Mouse (Mus musculus): Measurements from ENCODE around the gene Ndrg3. TPM values are rescaled to one million over a fixed set of nuclear protein-coding genes. Genes with fewer than 3 reads are reported as not detected.
"Not testable (repeated sequence)": the region's sequence is repeated elsewhere in the genome, so short reads cannot be mapped to it uniquely, and the experiment has no call there.

Gene Ndrg3
- polyA plus RNA-seq, 1 experiment from 2014 or later: 44.1 TPM

DNA sequence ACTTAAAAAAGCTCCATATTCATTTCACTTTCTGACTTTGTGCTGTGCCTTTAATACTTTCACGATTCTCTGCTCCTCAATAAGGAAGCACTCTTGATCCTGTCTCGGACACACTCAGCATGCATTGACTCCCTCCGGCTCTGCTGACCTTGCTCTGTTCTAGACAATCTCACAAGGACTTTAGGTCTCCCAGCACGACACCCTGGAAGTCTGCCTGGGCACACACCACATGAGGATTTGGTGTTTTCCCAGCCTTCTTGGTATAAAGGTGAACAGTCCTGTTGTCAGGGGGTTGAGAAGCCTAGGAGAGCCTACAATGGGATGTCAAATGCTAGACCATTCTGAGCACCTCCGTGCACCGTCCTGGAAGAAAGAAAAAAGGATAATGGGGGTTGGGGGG is 99.0 kb downstream of the Ndrg3 start:
- ATAC-seq (ENCODE audit: low FRiP score, low TSS enrichment): no peak
- Histone ChIP-seq H3K27me3 (ENCODE audit: control insufficient read depth, insufficient read depth, low read length) (no peaks in the 10 kb centered on the region), H3K36me3 (ENCODE audit: control insufficient read depth, insufficient read depth, low read length) (no peaks in the 10 kb centered on the region), H3K4me3 (ENCODE audit: low read length) (no peak overlapping the region), H3K27ac (ENCODE audit: low read depth, low read length) (no peak overlapping the region), H3K9ac (ENCODE audit: low read depth, low read length) (no peak overlapping the region), H3K9me3 (ENCODE audit: control insufficient read depth, low read length) (no peaks in the 10 kb centered on the region), H3K4me1 (ENCODE audit: control insufficient read depth, insufficient read depth, low read length) (no peaks in the 10 kb centered on the region), H3K4me2 (replicated peaks; ENCODE audit: low read depth, low read length) (no peak overlapping the region)
- 84% methylated on average over 6 of the region's 6 CpGs for WGBS

DNA sequence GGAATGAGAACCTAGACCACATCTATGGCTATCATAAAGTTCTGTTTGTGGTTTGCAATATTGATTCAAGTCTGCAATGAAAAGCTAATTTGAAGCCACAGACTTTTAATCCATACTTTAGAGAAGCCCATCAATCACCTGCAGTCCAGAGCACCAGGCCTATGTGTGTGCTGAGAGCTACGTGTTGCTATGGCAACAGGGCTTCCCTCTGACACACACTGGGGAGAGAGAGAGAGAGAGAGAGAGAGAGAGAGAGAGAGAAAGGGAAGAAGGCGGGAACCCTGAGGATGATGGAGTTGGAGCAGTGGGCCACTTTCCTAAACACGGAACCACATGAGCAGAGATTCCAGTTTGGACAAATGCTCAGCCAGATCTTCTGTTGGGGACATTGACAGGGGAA is 99.6 kb downstream of the Ndrg3 start:
- Histone ChIP-seq H3K27me3 (ENCODE audit: control insufficient read depth, insufficient read depth, low read length) (no peaks in the 10 kb centered on the region), H3K4me3 (ENCODE audit: low read length) (no peak overlapping the region), H3K36me3 (ENCODE audit: control insufficient read depth, insufficient read depth, low read length) (no peaks in the 10 kb centered on the region), H3K9ac (ENCODE audit: low read depth, low read length) (no peak overlapping the region), H3K4me2 (replicated peaks; ENCODE audit: low read depth, low read length) (no peak overlapping the region), H3K9me3 (ENCODE audit: control insufficient read depth, low read length) (no peaks in the 10 kb centered on the region), H3K4me1 (ENCODE audit: control insufficient read depth, insufficient read depth, low read length) (no peaks in the 10 kb centered on the region), H3K27ac (ENCODE audit: low read depth, low read length) (no peak overlapping the region)
- ATAC-seq (ENCODE audit: low FRiP score, low TSS enrichment): no peak
- WGBS: 58% methylated on average over 3 of the region's 3 CpGs

DNA sequence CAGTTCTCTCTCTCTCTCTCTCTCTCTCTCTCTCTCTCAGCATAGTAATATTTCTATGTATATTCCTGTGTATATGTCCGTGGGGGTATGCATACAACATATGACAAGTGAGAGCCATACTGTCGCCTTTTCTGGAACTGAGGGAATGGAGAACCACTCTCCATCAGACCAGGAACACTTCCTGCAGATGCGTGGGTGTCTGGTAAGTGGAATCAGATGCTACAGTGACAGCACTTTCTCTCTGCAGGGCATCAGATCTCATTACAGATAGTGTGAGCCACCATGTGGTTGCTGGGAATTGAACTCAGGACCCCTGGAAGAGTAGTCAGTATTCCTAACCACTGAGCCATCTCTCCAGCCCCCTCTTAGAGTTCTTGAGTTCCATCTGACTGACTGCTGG is 103.4 kb downstream of the Ndrg3 start:
- no peaks in the 10 kb centered on the region for H3K9me3 ChIP-seq (ENCODE audit: control insufficient read depth, low read length)
- H3K4me1 ChIP-seq (ENCODE audit: control insufficient read depth, insufficient read depth, low read length): no peaks in the 10 kb centered on the region
- no peak overlapping the region for H3K4me2 ChIP-seq (replicated peaks; ENCODE audit: low read depth, low read length)
- H3K36me3 ChIP-seq (ENCODE audit: control insufficient read depth, insufficient read depth, low read length): no peaks in the 10 kb centered on the region
- H3K27me3 ChIP-seq (ENCODE audit: control insufficient read depth, insufficient read depth, low read length): no peaks in the 10 kb centered on the region
- H3K4me3 ChIP-seq (ENCODE audit: low read length): no peak overlapping the region
- H3K27ac ChIP-seq (ENCODE audit: low read depth, low read length): no peak overlapping the region
- ATAC-seq (ENCODE audit: low FRiP score, low TSS enrichment): no peak
- no peak overlapping the region for H3K9ac ChIP-seq (ENCODE audit: low read depth, low read length)
- WGBS: 77% methylated on average over 3 of the region's 3 CpGs

DNA sequence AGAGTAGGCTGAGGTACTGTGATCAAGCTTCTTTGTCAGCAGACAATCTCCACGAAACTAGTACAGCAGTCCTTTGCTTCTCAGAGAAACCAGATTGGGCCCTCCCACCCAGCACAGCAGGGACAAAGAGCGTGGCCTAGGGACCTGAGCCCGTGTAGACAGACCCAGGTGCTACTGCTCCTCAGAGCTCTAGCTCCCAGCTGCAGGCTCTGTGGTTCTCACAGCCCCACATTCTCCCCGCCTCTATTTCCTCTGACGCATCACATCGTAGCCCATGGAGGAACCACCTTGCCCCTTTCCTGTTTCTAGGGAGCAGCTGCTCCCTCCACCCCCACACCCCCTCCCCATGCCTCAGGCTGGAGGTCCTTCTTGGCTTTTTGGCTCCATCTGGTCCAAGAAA is 104.8 kb downstream of the Ndrg3 start, which contains the start of gene Sla2:
Sla2 (minus strand) TSS at position 176 of the 400 bp plus-strand sequence.
- H3K4me2 ChIP-seq (replicated peaks; ENCODE audit: low read depth, low read length): no peak within 1 kb of the TSS
- no peaks in the 10 kb centered on the region for H3K36me3 ChIP-seq (ENCODE audit: control insufficient read depth, insufficient read depth, low read length)
- no peaks in the 10 kb centered on the region for H3K4me1 ChIP-seq (ENCODE audit: control insufficient read depth, insufficient read depth, low read length)
- 66% methylated on average over 6 of the region's 6 CpGs for WGBS
- H3K4me3 ChIP-seq (ENCODE audit: low read length): no peak within 1 kb of the TSS
- H3K27ac ChIP-seq (ENCODE audit: low read depth, low read length): no peak within 1 kb of the TSS
- no peaks in the 10 kb centered on the region for H3K27me3 ChIP-seq (ENCODE audit: control insufficient read depth, insufficient read depth, low read length)
- no peak for ATAC-seq (ENCODE audit: low FRiP score, low TSS enrichment)
- no peaks in the 10 kb centered on the region for H3K9me3 ChIP-seq (ENCODE audit: control insufficient read depth, low read length)
- no peak within 1 kb of the TSS for H3K9ac ChIP-seq (ENCODE audit: low read depth, low read length)

DNA sequence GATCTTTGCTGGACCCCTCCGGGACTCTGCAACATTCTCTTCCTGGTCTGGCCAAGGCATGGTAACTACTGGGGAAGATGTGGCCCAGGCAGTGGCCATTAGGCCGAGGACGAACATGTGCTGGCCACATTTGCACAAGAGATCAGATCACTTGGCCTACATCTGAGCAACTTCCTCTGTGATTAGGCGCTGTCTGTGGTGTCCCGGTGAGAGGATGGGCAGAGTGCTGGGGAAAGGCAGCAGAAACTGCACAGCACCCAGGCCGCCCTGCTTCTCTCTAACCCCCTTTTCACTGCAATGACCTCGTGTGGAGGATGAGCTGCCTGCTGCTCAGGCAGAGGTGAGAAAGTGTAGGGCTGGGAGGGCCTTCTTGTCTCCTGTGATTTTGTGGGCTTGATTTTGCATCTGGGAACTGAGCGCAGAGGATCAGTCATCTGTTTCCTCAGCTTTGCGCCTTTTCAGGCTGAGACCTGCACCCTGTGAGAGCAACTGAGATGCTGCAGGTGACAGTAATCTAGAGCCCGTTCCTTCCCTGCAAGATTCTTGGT is 105.7 kb downstream of the Ndrg3 start:
- no peak for ATAC-seq (ENCODE audit: low FRiP score, low TSS enrichment)
- Histone ChIP-seq H3K27ac (ENCODE audit: low read depth, low read length) (no peak overlapping the region), H3K4me2 (replicated peaks; ENCODE audit: low read depth, low read length) (no peak overlapping the region), H3K9ac (ENCODE audit: low read depth, low read length) (no peak overlapping the region), H3K4me3 (ENCODE audit: low read length) (no peak overlapping the region), H3K27me3 (ENCODE audit: control insufficient read depth, insufficient read depth, low read length) (no peaks in the 10 kb centered on the region), H3K4me1 (ENCODE audit: control insufficient read depth, insufficient read depth, low read length) (no peaks in the 10 kb centered on the region), H3K9me3 (ENCODE audit: control insufficient read depth, low read length) (no peaks in the 10 kb centered on the region), H3K36me3 (ENCODE audit: control insufficient read depth, insufficient read depth, low read length) (no peaks in the 10 kb centered on the region)
- WGBS: 76% methylated on average over 10 of the region's 10 CpGs

DNA sequence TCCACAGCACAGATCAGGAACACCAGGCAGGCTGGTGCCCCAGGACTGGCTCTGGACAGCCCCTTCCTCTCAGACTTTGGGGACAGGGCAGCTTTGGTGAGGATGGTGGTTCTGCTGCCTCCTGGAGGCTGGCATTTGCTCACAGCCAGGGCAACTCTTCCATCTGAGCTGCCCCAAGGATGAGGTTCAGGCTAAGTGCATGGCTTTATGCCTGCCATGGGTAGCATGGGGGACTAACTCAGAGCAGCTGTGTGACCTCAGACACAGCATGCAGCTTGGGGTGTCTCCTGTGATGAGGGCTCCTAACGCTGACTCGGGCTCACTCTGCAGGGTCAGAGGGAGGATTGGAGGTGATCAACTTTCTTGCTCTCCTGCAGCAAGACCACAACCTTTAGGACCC is 106.2 kb downstream of the Ndrg3 start:
- H3K4me1 ChIP-seq (ENCODE audit: control insufficient read depth, insufficient read depth, low read length); ATAC-seq (ENCODE audit: low FRiP score, low TSS enrichment); H3K27ac ChIP-seq (ENCODE audit: low read depth, low read length); H3K27me3 ChIP-seq (ENCODE audit: control insufficient read depth, insufficient read depth, low read length); H3K9ac ChIP-seq (ENCODE audit: low read depth, low read length); H3K36me3 ChIP-seq (ENCODE audit: control insufficient read depth, insufficient read depth, low read length); H3K4me3 ChIP-seq (ENCODE audit: low read length); H3K4me2 ChIP-seq (replicated peaks; ENCODE audit: low read depth, low read length); H3K9me3 ChIP-seq (ENCODE audit: control insufficient read depth, low read length): not testable (repeated sequence)
- WGBS: 66% methylated on average over 2 of the region's 2 CpGs

DNA sequence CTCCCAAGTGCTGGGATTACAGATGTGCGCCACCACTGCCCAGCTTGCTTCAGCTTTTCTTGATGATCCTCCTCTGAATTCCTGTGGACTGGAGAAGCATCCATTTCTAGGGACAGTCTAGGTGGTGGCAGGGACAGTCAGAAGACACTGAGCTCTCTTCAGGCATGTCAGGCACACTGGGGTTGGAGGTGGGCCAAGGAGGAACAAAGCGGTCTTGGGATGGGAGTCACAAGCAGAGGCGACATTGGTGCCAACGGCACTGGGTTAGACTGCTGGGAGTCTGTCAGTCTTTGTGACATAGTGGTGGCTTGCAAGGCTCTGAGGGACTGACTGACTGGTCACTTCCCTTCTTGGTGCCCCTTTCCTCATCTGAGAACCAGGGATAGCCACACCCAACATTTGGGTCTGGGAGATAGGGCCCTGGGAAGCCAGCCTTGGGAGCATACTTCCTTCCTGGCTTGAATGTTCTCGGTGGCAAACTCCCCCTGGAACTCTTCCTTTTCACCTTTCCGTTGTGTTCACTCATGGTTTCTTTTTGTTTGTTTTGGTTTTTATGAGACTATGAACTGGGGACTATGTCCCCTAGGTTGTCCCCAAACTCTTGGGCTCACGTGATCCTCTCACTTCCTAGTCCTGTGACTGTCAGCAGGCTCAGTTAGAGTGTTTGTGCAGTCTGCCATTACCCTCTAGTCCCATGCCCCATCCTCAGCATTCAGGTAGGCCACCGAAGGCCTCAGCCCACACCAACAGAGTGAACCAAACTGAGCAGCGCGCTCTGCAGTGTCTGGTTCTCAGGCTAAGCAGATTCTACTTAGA is 107.3 kb downstream of the Ndrg3 start:
- H3K9ac ChIP-seq (ENCODE audit: low read depth, low read length): no peak overlapping the region
- H3K4me3 ChIP-seq (ENCODE audit: low read length): no peak overlapping the region
- WGBS: 89% methylated on average over 10 of the region's 10 CpGs
- no peaks in the 10 kb centered on the region for H3K4me1 ChIP-seq (ENCODE audit: control insufficient read depth, insufficient read depth, low read length)
- H3K27me3 ChIP-seq (ENCODE audit: control insufficient read depth, insufficient read depth, low read length): no peaks in the 10 kb centered on the region
- no peaks in the 10 kb centered on the region for H3K36me3 ChIP-seq (ENCODE audit: control insufficient read depth, insufficient read depth, low read length)
- no peak for ATAC-seq (ENCODE audit: low FRiP score, low TSS enrichment)
- H3K9me3 ChIP-seq (ENCODE audit: control insufficient read depth, low read length): no peaks in the 10 kb centered on the region
- no peak overlapping the region for H3K27ac ChIP-seq (ENCODE audit: low read depth, low read length)
- no peak overlapping the region for H3K4me2 ChIP-seq (replicated peaks; ENCODE audit: low read depth, low read length)

DNA sequence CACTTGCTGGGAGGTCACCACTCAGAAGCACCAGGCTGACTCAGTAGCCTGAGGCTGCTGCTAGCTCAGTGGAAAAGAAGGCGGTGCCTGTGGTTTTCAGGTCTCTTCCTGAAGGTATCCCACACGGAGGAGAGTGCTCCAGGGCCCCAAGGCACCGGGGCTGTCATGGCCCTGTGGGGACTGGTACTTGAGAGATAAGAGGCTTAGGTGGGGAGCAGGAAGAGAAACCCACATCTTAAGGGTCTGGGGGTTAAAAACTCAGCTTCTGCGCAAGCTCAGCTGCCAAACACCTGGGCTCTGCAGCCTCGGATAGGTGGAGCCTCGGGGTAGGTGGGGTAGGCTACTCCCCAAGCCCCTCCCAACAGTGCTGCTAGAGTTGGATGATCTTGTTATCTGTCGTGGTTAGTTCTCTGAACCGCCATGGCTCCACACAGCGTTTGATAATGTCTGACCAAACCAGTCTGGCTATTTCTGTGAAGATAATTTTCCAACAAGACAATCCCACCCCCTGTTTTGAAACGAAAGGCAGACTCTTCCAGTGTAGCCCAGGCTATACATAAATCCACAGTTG is 109.3 kb downstream of the Ndrg3 start:
- H3K9me3 ChIP-seq (ENCODE audit: control insufficient read depth, low read length): no peaks in the 10 kb centered on the region
- no peak overlapping the region for H3K27ac ChIP-seq (ENCODE audit: low read depth, low read length)
- no peak overlapping the region for H3K9ac ChIP-seq (ENCODE audit: low read depth, low read length)
- 40% methylated on average over 10 of the region's 10 CpGs for WGBS
- H3K36me3 ChIP-seq (ENCODE audit: control insufficient read depth, insufficient read depth, low read length): no peaks in the 10 kb centered on the region
- no peaks in the 10 kb centered on the region for H3K4me1 ChIP-seq (ENCODE audit: control insufficient read depth, insufficient read depth, low read length)
- no peaks in the 10 kb centered on the region for H3K27me3 ChIP-seq (ENCODE audit: control insufficient read depth, insufficient read depth, low read length)
- no peak overlapping the region for H3K4me3 ChIP-seq (ENCODE audit: low read length)
- no peak for ATAC-seq (ENCODE audit: low FRiP score, low TSS enrichment)
- H3K4me2 ChIP-seq (replicated peaks; ENCODE audit: low read depth, low read length): no peak overlapping the region

DNA sequence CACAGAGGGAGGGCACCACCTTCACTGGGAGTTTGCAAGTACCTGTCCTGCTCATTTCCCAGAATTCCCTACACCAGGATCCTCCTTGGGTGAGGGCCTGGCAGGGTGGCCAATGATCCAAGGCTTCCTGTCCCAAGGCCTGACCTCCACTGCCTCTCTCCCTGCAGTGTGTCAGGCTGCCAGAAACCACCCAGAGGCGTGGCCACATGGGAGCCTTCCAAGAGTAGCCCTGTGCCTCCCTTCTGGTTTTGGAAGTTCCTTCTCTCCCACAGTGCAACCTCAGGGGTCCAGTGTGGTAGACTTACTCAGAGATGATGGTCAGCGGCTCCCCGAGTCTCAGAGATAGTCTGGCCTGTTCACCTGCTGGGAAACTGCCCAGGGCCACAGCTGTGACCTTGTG is 112.3 kb downstream of the Ndrg3 start:
- Histone ChIP-seq H3K9me3 (ENCODE audit: control insufficient read depth, low read length) (no peaks in the 10 kb centered on the region), H3K4me2 (replicated peaks; ENCODE audit: low read depth, low read length) (no peak overlapping the region), H3K4me1 (ENCODE audit: control insufficient read depth, insufficient read depth, low read length) (no peaks in the 10 kb centered on the region), H3K27me3 (ENCODE audit: control insufficient read depth, insufficient read depth, low read length) (no peaks in the 10 kb centered on the region), H3K27ac (ENCODE audit: low read depth, low read length) (no peak overlapping the region), H3K4me3 (ENCODE audit: low read length) (no peak overlapping the region), H3K9ac (ENCODE audit: low read depth, low read length) (no peak overlapping the region), H3K36me3 (ENCODE audit: control insufficient read depth, insufficient read depth, low read length) (peaks cover 4% of the 10 kb centered on the region)
- no peak for ATAC-seq (ENCODE audit: low FRiP score, low TSS enrichment)
- 75% methylated on average over 3 of the region's 3 CpGs for WGBS

Measured in kidney, embryonic 14.5 days (tissue).